Mouse (Mus musculus) layer of hippocampus, adult 9-11 months (tissue): ENCODE results near the gene Bri3bp.
A peak's percentile ranks its signal among the peaks of the same experiment; 100 is the strongest.

Source experiments
- DNase-seq: peaks from one replicate; pipeline ENCODE4 v3.0.0; 2022

The Bri3bp gene

GRCm38 (mm10) chr5:125457538-125457937, 16.2 kb downstream of the Bri3bp start:
- no peak for DNase-seq

DNA sequence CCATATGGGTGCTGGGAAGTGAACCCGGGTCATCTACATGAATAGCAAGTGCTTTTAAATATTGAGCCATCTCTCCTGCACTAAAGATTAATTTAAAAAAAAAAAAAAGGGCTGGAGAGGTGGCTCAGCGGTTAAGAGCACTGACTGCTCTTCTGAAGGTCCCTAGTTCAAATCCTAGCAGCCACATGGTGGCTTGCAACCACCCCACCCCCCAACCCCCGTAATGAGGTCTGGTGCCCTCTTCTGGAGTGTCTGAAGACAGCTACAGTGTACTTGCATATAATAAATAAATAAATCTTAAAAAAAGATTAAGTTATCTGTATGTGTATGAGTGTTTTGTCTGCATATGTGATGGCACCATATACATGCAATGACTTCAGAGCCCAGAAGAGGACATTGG, 19.2 kb downstream of the Bri3bp start:
- DNase-seq, result no peak

- DNase-seq, result peak; percentile 40
Measured at GRCm38 (mm10) chr5:125461868-125462445, 20.6 kb downstream of the Bri3bp start.

DNA sequence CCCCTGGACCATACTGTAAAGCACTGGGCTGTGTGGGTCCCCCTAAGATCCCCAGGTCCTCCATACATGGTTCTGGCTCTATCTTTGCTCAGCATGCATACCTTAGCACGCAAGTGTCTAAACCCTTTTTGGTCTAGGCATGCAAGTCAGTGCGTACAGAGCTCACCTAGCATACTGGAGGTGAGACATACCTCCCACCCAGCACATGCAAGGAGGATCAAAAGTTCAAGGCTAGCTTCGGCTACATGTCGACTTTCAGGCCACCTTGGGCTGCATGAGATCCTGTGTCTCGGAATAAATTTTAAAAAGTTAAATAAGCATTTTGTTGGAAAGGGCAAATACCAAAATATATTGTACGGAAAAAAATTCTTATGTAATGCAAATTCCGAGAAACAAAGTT, 23.8 kb downstream of the Bri3bp start:
- no peak for DNase-seq

GRCm38 (mm10) chr5:125465701-125466106, 24.3 kb downstream of the Bri3bp start:
- peak; percentile 99 for DNase-seq

GRCm38 (mm10) chr5:125466483-125466882, 25.1 kb downstream of the Bri3bp start:
- DNase-seq, result no peak

GRCm38 (mm10) chr5:125467261-125467660, 25.9 kb downstream of the Bri3bp start:
- no peak for DNase-seq

GRCm38 (mm10) chr5:125470713-125471112, 29.3 kb downstream of the Bri3bp start:
- no peak for DNase-seq

GRCm38 (mm10) chr5:125472796-125473475, 31.6 kb downstream of the Bri3bp start:
- DNase-seq, result no peak

- DNase-seq, result no peak
Measured at GRCm38 (mm10) chr5:125475030-125475429, 33.7 kb downstream of the Bri3bp start.

DNA sequence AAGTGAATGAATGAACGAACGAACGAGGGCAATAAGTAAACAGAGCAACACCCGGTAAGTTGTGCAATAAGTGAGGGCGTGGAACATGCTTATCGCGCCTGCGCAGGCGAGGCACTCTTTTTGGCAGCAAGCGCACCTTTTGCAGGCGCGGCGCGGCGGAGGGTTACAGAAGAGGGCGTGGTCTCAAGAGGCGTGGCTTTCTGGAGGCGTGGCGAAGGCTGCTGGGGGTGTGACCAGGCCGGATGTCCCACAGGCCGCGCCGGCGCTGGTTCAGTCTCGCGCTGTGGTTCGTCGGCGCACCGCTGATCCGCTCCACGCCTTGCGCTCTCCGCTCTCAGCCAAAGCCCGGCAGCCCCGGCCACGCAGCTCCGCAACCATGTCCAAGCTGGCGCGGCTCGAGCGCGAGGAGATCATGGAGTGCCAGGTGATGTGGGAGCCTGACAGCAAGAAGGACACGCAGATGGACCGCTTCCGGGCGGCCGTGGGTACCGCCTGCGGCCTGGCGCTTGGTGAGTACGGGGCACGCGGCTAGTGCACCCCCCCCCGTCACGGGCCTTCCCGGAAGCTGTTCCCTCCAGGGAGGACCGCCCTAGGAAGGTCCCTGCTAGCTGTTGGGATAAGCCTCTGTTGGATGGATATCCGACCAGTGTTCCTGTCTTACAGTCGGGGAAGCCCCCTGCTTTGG, 34.4 kb downstream of the Bri3bp start, which contains the start of gene Aacs:
TSS of gene Aacs (plus strand) at position 214 of the 685 bp plus-strand sequence.
- DNase-seq, result peak; percentile 97

DNA sequence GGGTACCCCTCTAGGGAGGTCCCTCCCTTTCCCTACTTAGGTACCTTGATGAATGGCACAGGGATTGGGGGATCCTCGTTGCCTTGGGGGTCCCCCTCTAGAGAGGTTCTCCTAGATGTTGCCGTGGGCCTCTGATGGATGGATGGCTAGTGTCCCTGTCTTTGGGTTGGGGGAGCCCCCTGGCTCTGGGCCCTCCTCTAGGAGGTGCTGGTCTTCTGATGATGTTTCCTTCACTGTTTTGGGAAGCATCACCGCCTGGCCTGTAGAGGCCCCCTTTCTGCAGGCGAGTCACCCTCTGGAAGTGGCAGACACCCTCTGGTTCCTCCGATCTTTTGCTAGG, 34.9 kb downstream of the Bri3bp start:
- peak; percentile 54 for DNase-seq

- DNase-seq, result no peak
Measured at GRCm38 (mm10) chr5:125476799-125477198, 35.4 kb downstream of the Bri3bp start.

DNA sequence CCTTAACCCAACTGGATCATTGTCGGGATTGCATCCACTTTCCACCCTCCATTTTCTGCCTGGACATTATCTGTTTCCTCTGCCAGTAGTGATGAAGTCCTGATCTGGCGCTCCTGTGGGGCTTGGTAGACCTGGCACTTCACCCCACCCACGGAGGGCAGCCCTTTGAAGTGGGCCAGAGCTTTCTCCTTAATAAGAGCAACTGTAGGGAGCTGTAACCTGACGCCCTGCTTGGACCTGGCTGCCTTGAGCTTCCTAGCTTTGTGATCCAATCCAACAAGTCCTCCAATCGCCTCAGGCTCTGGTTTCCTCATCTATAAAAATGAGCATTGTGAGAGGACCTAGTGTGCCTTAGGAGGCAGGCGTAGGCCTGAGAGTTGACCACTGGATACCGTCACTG, 36.2 kb downstream of the Bri3bp start:
- DNase-seq, result no peak

DNA sequence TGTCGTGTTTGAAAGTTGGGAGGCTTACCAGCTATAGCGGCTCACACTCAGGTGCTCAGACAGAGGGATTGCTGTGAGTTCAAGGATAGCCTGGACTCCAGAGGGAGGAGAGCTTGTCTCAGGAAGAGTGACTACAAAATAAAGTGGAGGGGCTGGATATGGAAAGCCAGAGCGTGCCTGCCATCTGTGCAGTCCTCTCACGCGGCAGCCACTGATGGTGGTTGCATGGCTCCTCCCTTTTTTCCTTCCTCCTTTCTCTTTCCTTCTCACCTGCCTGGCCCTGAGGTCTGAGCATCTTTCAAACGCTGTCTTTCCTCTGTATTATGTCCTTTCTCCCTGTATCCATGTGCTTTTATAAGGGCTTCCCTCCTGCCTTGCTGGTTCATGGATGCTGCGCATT, 36.7 kb downstream of the Bri3bp start:
- DNase-seq, result no peak

- no peak for DNase-seq
Measured at GRCm38 (mm10) chr5:125479376-125479775, 38.0 kb downstream of the Bri3bp start.

DNA sequence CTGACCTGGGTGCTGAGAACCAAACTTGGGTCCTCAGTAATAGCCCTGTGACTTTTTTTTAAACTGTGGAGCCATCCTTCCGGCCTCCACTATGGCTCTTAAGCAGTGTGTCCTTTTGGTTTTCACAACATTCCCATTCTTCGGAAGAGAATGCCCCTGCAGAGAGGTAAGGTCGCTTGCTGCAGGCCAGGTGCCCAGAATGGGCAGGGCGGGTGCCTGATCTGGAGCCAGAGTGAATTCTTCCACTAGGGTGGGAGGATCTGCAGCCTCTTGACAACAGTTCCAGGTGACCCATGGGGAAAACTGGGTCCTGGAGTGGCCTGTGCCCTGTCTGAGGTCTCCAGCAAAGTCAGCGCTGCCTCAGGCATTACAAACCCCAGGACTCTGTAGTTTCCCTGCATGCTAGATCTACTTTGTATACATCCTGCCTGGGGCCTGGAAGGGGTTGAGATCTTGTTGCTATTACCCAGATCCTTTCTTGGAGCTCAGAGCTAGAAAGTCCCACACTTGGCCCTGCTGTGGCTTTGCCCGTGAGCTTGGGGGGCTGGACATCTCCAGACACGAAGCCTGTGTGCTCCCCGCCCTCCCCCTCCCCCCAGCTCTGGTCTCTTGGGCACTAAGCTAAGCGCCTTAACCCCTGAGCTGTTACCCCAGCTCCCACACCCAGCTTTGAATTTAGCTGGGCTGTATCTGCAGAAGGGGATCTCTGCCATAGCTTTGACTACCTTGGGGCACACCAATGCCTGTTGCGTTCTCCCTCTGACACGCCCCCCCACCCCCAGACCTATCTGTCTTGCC, 39.3 kb downstream of the Bri3bp start:
- no peak for DNase-seq

GRCm38 (mm10) chr5:125482474-125482873, 41.1 kb downstream of the Bri3bp start:
- DNase-seq, result no peak

DNA sequence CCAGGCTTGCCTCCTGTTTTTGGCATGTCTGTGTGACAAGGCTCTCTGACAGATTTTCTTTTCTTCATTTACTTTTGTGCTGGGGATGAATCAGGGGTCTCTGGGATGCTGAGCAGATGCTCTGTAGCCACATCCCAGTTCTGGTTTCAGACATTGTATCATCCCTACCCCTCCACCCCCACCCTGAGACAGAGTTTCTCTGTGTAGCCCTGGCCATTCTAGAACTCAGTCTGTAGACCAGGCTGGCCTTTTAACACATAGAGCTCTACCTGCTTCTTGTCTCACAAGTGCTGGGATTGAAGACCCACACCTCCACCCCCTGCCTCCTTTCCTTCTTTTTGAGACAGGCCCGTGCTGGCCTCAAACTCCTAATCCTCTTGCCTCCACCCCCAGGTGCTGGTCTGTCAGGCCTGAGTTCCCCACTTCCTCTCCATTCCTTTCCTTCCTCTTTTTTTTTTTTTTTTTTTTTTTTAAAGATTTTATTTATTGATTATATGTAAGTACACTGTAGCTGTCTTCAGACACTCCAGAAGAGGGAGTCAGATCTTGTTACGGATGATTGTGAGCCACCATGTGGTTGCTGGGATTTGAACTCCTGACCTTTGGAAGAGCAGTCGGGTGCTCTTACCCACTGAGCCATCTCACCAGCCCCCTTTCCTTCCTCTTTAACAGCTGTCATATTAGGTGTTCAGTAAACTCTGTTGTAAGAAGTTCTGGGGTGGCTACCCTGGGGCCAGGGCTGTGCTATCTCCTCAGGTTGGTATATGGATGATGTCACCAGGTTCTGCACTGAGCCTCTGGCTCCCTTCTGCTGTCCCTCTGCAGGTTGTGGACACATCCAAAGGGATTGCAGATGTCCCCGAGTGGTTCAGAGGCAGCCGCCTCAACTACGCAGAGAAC, 42.6 kb downstream of the Bri3bp start:
- no peak for DNase-seq

DNA sequence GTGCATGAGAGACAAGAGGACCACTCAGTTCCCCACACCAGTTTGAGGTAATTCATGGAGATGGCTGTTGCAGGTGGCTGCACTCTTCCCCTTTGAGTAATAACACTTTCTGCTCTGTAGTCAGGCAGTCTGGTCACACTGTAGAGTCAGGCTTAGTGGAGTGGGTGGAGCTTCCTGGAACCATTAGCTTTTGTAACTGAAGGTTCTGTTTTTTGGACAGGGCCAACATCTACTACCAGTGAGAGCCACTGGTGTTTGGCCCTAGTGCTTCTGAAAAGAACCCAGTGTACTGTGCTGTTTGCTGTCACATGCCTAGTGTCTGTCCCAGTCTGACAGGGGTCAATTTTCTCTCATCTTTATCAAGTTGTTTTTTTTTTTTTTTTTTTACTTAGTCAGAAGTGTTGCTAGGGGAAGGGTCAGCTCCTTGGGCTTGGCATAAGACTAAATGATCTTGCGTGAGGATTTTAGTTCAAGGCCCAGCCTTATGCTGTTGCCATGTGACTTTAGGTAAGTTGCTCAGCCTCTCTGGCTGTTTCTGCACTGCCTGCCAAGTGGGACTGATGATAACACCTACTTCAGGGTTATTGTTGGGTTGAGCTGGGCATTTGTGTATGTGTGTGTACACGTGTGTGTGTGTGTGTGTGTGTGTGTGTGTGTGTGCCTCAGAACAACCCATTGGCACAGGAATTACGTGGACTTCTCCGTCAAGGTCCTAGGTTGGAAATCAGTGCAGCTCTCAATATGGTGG, 43.8 kb downstream of the Bri3bp start:
- no peak for DNase-seq

- no peak for DNase-seq
Measured at GRCm38 (mm10) chr5:125486088-125486487, 44.7 kb downstream of the Bri3bp start.
